Mouse (Mus musculus) kidney, adult 2 months (tissue): ENCODE data around the gene Foxp1.

Source experiments
- CTCF ChIP-seq: fragments of 200-500 bp; conservative IDR thresholded peaks from 2 replicates; pipeline ENCODE4 v1.5.1; 2011; ENCODE audit warnings: low read depth, mild to moderate bottlenecking, control low read depth, low read length, moderate library complexity, mixed read lengths; ENCODE audit not compliant: insufficient read depth, insufficient read length
- POLR2A ChIP-seq: fragments of 200-500 bp; IDR thresholded peaks from one replicate; pipeline ENCODE4 v1.6.1; 2011; ENCODE audit warnings: low read depth, low read length, control low read depth

DNA sequence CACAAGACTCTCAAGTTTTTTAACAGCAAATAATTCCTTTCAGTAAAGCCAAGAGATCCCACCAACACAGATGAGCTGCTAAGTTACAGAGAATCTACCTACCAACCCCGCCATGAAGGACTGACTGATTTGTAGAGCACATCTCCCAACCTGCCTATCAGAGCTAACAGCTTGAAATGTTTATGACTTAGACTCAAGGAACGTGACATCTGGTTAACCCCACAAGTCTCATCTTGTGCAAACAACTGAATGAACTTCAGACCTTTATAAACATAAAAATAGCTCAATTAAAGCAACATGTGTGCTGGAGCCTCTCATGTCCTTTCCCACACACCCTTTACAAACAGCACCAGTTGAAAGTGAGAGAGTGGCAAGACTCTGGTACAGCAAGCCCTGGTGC is 193.9 kb downstream of the Foxp1 start:
- TF ChIP-seq POLR2A = no peak
- TF ChIP-seq CTCF = no peak
